Mouse (Mus musculus) forebrain, embryonic 15.5 days (tissue): Measurements from ENCODE around the gene Nek2. TPM values are rescaled to one million over a fixed set of nuclear protein-coding genes. Genes with fewer than 3 reads are reported as not detected.

ENCODE experiments used
- ATAC-seq: fragments of 200-750 bp; cut with Nextera tagmentation; replicated peaks from 2 replicates; pipeline ENCODE4 v1.8.0; 2017; ENCODE audit warnings: mild to moderate bottlenecking, moderate TSS enrichment, moderate library complexity
- H3K27ac ChIP-seq: fragments of 300-500 bp; sonication (generic); replicated peaks from 2 replicates; pipeline ENCODE4 v1.5.1; 2015; ENCODE audit warnings: mild to moderate bottlenecking, inconsistent platforms
- H3K27me3 ChIP-seq: fragments of 300-500 bp; sonication (generic); 2 replicates; pipeline ENCODE4 v1.6.1; 2015; ENCODE audit warnings: inconsistent platforms
- H3K36me3 ChIP-seq: fragments of 300-500 bp; sonication (generic); 2 replicates; pipeline ENCODE4 v1.6.1; 2015; ENCODE audit warnings: mild to moderate bottlenecking, inconsistent platforms
- H3K4me1 ChIP-seq: fragments of 300-500 bp; sonication (generic); 2 replicates; pipeline ENCODE4 v1.6.1; 2015; ENCODE audit warnings: inconsistent platforms
- H3K4me2 ChIP-seq: fragments of 300-500 bp; sonication (generic); replicated peaks from 2 replicates; pipeline ENCODE4 v1.6.1; 2015; ENCODE audit warnings: mild to moderate bottlenecking, inconsistent platforms
- H3K4me3 ChIP-seq: fragments of 300-500 bp; sonication (generic); 2 replicates; pipeline ENCODE4 v1.5.1; 2015; ENCODE audit warnings: mild to moderate bottlenecking, inconsistent platforms
- H3K9ac ChIP-seq: fragments of 300-500 bp; sonication (generic); replicated peaks from 2 replicates; pipeline ENCODE4 v1.6.1; 2015; ENCODE audit warnings: mild to moderate bottlenecking, inconsistent platforms
- H3K9me3 ChIP-seq: fragments of 300-500 bp; sonication (generic); 2 replicates; pipeline ENCODE4 v1.6.1; 2016; ENCODE audit warnings: inconsistent platforms
- WGBS: fragments of 180-500 bp; shearing (Covaris S2); methylation state at CpG from one replicate; pipeline ENCODE4 v1.1.7; 2015; ENCODE audit warnings: mixed read lengths; 5-methylcytosine and 5-hydroxymethylcytosine counted together
- polyA plus RNA-seq: library from polyadenylated mRNA; unstranded; fragments of >200 nt; fragmentation: Nextera tagmentation; extraction: Ambion mirVana; gene quantifications from 2 replicates; pipeline ENCODE4 v1.2.1, GENCODE M21; 2015

Nek2 gene
- polyA plus RNA-seq, 1 experiment from 2014 or later = 21.2 TPM

GRCm38 (mm10) chr1:191842247-191842646, 21.0 kb downstream of the Nek2 start:
- no peaks in the 10 kb centered on the region for H3K4me1 ChIP-seq
- H3K27me3 ChIP-seq = no peaks in the 10 kb centered on the region
- WGBS = 85% methylated on average over 12 of the region's 12 CpGs
- H3K9ac ChIP-seq = no peak overlapping the region
- H3K27ac ChIP-seq = no peak overlapping the region
- no peaks in the 10 kb centered on the region for H3K36me3 ChIP-seq
- H3K4me2 ChIP-seq = no peak overlapping the region
- ATAC-seq = no peak
- no peak overlapping the region for H3K4me3 ChIP-seq
- no peaks in the 10 kb centered on the region for H3K9me3 ChIP-seq

GRCm38 (mm10) chr1:191846667-191847066, 25.4 kb downstream of the Nek2 start:
- 76% methylated on average over 5 of the region's 5 CpGs for WGBS
- H3K4me1 ChIP-seq = no peaks in the 10 kb centered on the region
- no peak overlapping the region for H3K4me3 ChIP-seq
- no peaks in the 10 kb centered on the region for H3K27me3 ChIP-seq
- H3K36me3 ChIP-seq = no peaks in the 10 kb centered on the region
- no peaks in the 10 kb centered on the region for H3K9me3 ChIP-seq
- no peak overlapping the region for H3K27ac ChIP-seq
- no peak overlapping the region for H3K4me2 ChIP-seq
- no peak for ATAC-seq
- no peak overlapping the region for H3K9ac ChIP-seq

DNA sequence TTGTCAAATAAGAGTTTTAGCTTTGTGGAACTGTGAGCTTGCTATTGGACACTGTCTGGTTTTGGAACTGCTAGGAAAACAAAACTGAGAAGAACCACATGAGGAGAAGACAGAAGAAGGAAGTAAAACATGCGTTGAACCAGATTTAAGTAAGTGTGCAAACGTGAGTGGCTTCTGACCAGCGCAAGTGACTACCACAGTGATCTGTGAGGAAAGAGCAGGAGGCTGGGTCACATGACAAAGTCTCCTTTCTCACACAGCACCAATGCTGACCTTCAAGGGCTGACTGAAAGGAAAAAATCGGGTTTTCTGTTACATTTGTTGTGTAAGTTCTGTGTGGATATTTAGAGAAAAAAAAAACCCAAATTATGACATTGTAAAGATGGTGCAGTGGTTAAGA, 28.3 kb downstream of the Nek2 start:
- H3K4me3 ChIP-seq = no peak overlapping the region
- no peaks in the 10 kb centered on the region for H3K4me1 ChIP-seq
- no peak overlapping the region for H3K9ac ChIP-seq
- H3K27ac ChIP-seq = no peak overlapping the region
- H3K4me2 ChIP-seq = no peak overlapping the region
- H3K9me3 ChIP-seq = no peaks in the 10 kb centered on the region
- 78% methylated on average over 4 of the region's 4 CpGs for WGBS
- ATAC-seq = no peak
- H3K36me3 ChIP-seq = no peaks in the 10 kb centered on the region
- no peaks in the 10 kb centered on the region for H3K27me3 ChIP-seq

DNA sequence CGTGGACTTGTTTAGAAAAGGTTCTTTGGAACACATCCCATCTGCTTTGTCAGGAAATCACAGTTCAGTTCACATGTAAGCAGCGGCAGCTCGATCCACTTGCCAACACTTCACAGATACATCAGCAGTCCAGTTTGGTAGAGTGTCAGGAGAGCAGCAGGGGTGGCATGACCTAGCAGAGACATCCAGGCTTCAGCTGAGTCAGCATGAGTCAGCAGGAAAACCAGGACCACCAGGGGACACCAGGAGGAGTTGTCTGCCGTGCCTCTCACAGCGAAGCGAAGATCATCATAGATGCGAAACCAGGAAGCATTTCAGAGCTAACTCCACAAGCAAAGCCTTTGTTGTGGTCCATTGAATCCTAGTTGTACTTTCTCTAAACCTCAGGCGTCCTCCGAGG, 32.2 kb downstream of the Nek2 start:
- H3K27ac ChIP-seq = no peak overlapping the region
- 73% methylated on average over 9 of the region's 9 CpGs for WGBS
- H3K4me2 ChIP-seq = no peak overlapping the region
- H3K9ac ChIP-seq = no peak overlapping the region
- no peak for ATAC-seq
- no peaks in the 10 kb centered on the region for H3K9me3 ChIP-seq
- no peak overlapping the region for H3K4me3 ChIP-seq
- no peaks in the 10 kb centered on the region for H3K4me1 ChIP-seq
- no peaks in the 10 kb centered on the region for H3K27me3 ChIP-seq
- no peaks in the 10 kb centered on the region for H3K36me3 ChIP-seq

GRCm38 (mm10) chr1:191854716-191855115, 33.5 kb downstream of the Nek2 start:
- Histone ChIP-seq H3K27ac (no peak overlapping the region), H3K27me3 (no peaks in the 10 kb centered on the region), H3K36me3 (no peaks in the 10 kb centered on the region), H3K4me2 (no peak overlapping the region), H3K4me3 (no peak overlapping the region), H3K9ac (no peak overlapping the region), H3K9me3 (no peaks in the 10 kb centered on the region), H3K4me1 (no peaks in the 10 kb centered on the region)
- no peak for ATAC-seq
- WGBS = 72% methylated on average over 5 of the region's 5 CpGs

DNA sequence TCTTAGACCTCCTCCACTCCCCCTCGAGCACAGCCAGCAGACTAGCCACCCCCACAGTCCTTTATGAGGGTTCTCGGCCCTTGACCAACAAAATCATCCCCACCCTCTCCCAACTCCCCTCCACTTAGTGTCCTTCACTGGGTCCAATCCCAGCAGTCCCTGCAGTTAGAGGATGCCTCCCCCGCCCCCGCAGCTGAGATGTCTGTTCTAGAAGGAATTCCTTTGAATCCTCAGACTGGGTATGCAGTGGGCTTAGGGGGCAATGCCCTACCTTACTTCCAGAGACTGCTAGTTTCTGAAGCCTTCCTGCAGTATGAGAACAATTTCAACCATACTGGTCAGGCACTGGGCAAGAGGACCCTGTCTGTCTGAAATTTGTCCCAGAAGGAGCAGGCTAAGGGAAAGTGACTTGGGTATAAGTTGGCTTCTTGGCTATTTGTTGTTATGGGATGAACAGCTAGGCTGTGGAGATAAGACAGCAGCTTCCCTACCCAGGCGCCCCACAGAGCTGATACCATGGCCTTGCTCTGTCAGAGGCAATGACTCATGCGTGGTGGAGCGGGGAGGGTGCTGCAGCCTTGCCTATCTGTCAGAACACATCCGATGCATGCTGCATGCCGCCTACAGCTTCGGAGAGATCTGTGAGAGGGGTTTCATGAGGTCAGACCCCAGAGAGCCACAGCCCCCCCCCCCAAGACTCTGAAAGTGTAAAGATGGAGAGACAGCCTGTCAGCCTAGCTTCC, 34.1 kb downstream of the Nek2 start:
- no peak for ATAC-seq
- no peaks in the 10 kb centered on the region for H3K27me3 ChIP-seq
- H3K9me3 ChIP-seq = no peaks in the 10 kb centered on the region
- H3K27ac ChIP-seq = no peak overlapping the region
- H3K4me3 ChIP-seq = no peak overlapping the region
- no peaks in the 10 kb centered on the region for H3K4me1 ChIP-seq
- WGBS = 81% methylated on average over 10 of the region's 10 CpGs
- H3K9ac ChIP-seq = no peak overlapping the region
- H3K36me3 ChIP-seq = no peaks in the 10 kb centered on the region
- no peak overlapping the region for H3K4me2 ChIP-seq

GRCm38 (mm10) chr1:191856886-191857651, 35.8 kb downstream of the Nek2 start:
- WGBS = 80% methylated on average over 5 of the region's 5 CpGs

GRCm38 (mm10) chr1:191858136-191858535, 36.9 kb downstream of the Nek2 start:
- Histone ChIP-seq H3K27ac (no peak overlapping the region), H3K9me3 (no peaks in the 10 kb centered on the region), H3K4me2 (no peak overlapping the region), H3K4me1 (no peaks in the 10 kb centered on the region), H3K9ac (no peak overlapping the region), H3K4me3 (no peak overlapping the region), H3K36me3 (no peaks in the 10 kb centered on the region), H3K27me3 (no peaks in the 10 kb centered on the region)
- ATAC-seq = no peak

More at GRCm38 (mm10) chr1:191856886-191857651, 35.8 kb downstream of the Nek2 start:
- no peaks in the 10 kb centered on the region for H3K27me3 ChIP-seq
- H3K36me3 ChIP-seq = no peaks in the 10 kb centered on the region
- no peaks in the 10 kb centered on the region for H3K9me3 ChIP-seq
- no peaks in the 10 kb centered on the region for H3K4me1 ChIP-seq
- ATAC-seq = no peak
- no peak overlapping the region for H3K4me3 ChIP-seq
- no peak overlapping the region for H3K9ac ChIP-seq
- H3K27ac ChIP-seq = no peak overlapping the region
- H3K4me2 ChIP-seq = no peak overlapping the region

- no peak for ATAC-seq
- H3K4me3 ChIP-seq = no peak overlapping the region
- H3K36me3 ChIP-seq = no peaks in the 10 kb centered on the region
- no peak overlapping the region for H3K9ac ChIP-seq
- no peak overlapping the region for H3K4me2 ChIP-seq
- H3K9me3 ChIP-seq = no peaks in the 10 kb centered on the region
- no peaks in the 10 kb centered on the region for H3K4me1 ChIP-seq
- no peak overlapping the region for H3K27ac ChIP-seq
- no peaks in the 10 kb centered on the region for H3K27me3 ChIP-seq
- WGBS = 85% methylated on average over 3 of the region's 3 CpGs
Observed at GRCm38 (mm10) chr1:191859847-191860246, 38.6 kb downstream of the Nek2 start.

DNA sequence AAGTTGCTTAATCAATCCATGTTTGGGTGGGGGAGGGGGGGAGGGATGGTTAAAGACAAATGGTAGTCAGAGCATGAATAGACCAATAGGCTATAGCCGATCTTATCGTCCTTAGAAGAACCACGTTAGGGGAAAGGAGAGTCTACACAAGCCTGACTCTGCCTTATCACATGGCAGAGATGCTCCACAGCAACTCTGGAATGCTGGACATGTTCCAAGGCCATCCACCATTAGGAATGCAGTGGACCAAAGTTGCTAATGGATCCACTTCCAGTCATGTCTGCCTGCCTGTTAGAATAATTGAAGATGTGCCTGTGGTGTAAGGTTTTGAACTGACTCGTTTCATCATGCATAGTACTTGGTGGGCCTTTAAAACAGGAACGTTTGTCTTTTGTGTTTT, 40.0 kb downstream of the Nek2 start:
- H3K4me1 ChIP-seq = no peaks in the 10 kb centered on the region
- H3K36me3 ChIP-seq = no peaks in the 10 kb centered on the region
- no peaks in the 10 kb centered on the region for H3K9me3 ChIP-seq
- ATAC-seq = no peak
- H3K4me2 ChIP-seq = no peak overlapping the region
- 86% methylated on average over 5 of the region's 5 CpGs for WGBS
- no peak overlapping the region for H3K27ac ChIP-seq
- no peak overlapping the region for H3K4me3 ChIP-seq
- H3K27me3 ChIP-seq = no peaks in the 10 kb centered on the region
- H3K9ac ChIP-seq = no peak overlapping the region

- H3K27ac ChIP-seq = no peak overlapping the region
- H3K9ac ChIP-seq = no peak overlapping the region
- H3K9me3 ChIP-seq = no peaks in the 10 kb centered on the region
- H3K4me3 ChIP-seq = no peak overlapping the region
- no peaks in the 10 kb centered on the region for H3K27me3 ChIP-seq
- 65% methylated on average over 4 of the region's 4 CpGs for WGBS
- H3K36me3 ChIP-seq = no peaks in the 10 kb centered on the region
- ATAC-seq = no peak
- no peak overlapping the region for H3K4me2 ChIP-seq
- no peaks in the 10 kb centered on the region for H3K4me1 ChIP-seq
Observed at GRCm38 (mm10) chr1:191863833-191864550, 42.7 kb downstream of the Nek2 start.

DNA sequence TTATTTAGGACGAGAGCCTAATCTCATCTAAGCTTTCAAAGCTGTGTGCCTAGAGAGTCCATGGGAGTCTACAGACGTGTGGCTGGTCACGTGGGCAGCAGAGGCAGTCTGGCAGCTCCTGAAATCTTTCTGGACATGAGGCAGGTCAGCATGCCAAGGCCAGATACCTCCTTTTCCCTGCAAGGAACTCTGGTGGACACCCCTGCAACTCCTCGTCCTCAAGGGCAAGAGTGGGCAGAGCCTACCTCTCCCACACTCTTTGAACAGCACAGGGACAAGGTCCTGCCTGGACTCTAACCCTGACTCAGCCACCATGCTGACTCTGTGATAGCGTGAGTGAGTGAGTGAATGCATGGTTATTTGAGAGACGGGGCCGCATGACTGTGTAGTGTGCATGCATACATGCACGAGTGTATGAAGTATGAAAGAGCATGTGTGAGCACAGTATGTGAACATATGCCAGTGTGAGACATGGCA, 43.3 kb downstream of the Nek2 start:
- WGBS = 81% methylated on average over 8 of the region's 8 CpGs
- H3K4me2 ChIP-seq = no peak overlapping the region
- H3K9ac ChIP-seq = no peak overlapping the region
- H3K4me1 ChIP-seq = no peaks in the 10 kb centered on the region
- H3K9me3 ChIP-seq = no peaks in the 10 kb centered on the region
- ATAC-seq = no peak
- H3K4me3 ChIP-seq = no peak overlapping the region
- no peak overlapping the region for H3K27ac ChIP-seq
- H3K27me3 ChIP-seq = no peaks in the 10 kb centered on the region
- no peaks in the 10 kb centered on the region for H3K36me3 ChIP-seq
